19 mouse cellular contexts compared by ENCODE assay signal in the genomic region with DNA sequence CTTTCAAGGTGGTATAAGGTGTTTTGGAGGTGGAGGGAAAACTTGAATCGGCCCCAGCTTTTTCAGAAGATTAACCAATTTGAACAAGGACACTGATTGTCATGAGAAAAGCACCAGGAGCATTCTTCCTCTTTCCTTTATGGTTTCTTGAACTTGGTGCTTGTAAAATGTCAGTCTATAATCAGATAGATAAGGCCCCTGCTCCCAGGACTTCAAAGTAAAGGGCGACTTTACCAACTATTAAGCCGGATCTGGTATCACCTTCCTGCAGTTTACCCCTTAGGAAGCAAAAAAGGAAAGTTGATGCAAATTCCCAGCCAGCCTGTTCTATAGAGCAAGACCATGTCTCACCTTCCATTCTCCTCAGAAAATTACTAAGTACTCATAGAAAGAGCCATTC. TPM values are rescaled to one million over a fixed set of nuclear protein-coding genes. Genes with fewer than 3 reads are reported as not detected.
A peak's percentile ranks its signal among the peaks of the same experiment; 100 is the strongest.
DNase-seq lines count a peak whose midpoint lies in the region; ATAC-seq and TF ChIP-seq lines count a peak whose summit lies in the region.
"Had no signal": no experiment of that assay in that cellular context is flagged by ENCODE, and none has a peak within 500 bp of the region (broad histone marks: within the 10 kb centered on the region; RNA-seq: fewer than 3 reads in every experiment).

No protein-coding gene starts in this region.

- H3K36me3 ChIP-seq in heart, embryonic 13.5 days: no peaks in the 10 kb centered on the region
- H3K36me3 ChIP-seq in MEL (ENCODE audit: control insufficient read depth in 1 of 2, insufficient read depth in 2 of 2, low read length in 2 of 2): peaks cover 0 to 4% of the 10 kb centered on the region in 2 experiments; a peak in 3 of 4 replicates
- H3K36me3 ChIP-seq in neural tube, embryonic 15.5 days: no peaks in the 10 kb centered on the region
- H3K36me3 ChIP-seq: embryonic facial prominence, embryonic 10.5 days; hindbrain, embryonic 10.5 days had no signal

- H3K9ac ChIP-seq in heart, embryonic 13.5 days: peak overlapping the region; percentile 29; the same call in 1 of the 2 replicates
- no peak overlapping the region for H3K9ac ChIP-seq in MEL (ENCODE audit: control insufficient read depth, low read depth, low read length, poor library complexity, severe bottlenecking)
- H3K9ac ChIP-seq in neural tube, embryonic 15.5 days (replicated peaks): no peak overlapping the region
- H3K9ac ChIP-seq: forebrain, embryonic 13.5 days; forebrain, postnatal 0 days; hindbrain, embryonic 14.5 days had no signal

- no peak for ATAC-seq in heart, embryonic 13.5 days (ENCODE audit: extremely low read depth, insufficient number of reproducible peaks, low FRiP score, low TSS enrichment)
- no peak for ATAC-seq in neural tube, embryonic 15.5 days (ENCODE audit: low FRiP score)
- ATAC-seq: forebrain, embryonic 13.5 days; forebrain, postnatal 0 days; inflammation-experienced regulatory T-cells, adult 6 months had no signal

- TF ChIP-seq RAD21 in MEL (IDR thresholded peaks at IDR 0.05; ENCODE audit: low read depth, low read length): no peak

- intact Hi-C loops in heart, postnatal 14 days (cut with DNase I): no loop called here

- TF ChIP-seq CTCF in layer of hippocampus, adult 2 months (conservative IDR thresholded peaks at IDR 0.05): no peak
- TF ChIP-seq CTCF in MEL (IDR thresholded peaks at IDR 0.05 in 2 of 3, conservative IDR thresholded peaks at IDR 0.05 in 1 of 3; ENCODE audit: control insufficient read depth in 1 of 3, insufficient read depth in 1 of 3, low read depth in 2 of 3, low read length in 3 of 3, poor library complexity in 1 of 3, severe bottlenecking in 1 of 3): no peak

- no peaks in the 10 kb centered on the region for H3K9me3 ChIP-seq in heart, embryonic 13.5 days
- no peaks in the 10 kb centered on the region for H3K9me3 ChIP-seq in MEL (replicated peaks; ENCODE audit: insufficient read depth, low read length)
- no peaks in the 10 kb centered on the region for H3K9me3 ChIP-seq in neural tube, embryonic 15.5 days (replicated peaks)
- H3K9me3 ChIP-seq: embryonic facial prominence, embryonic 10.5 days; forebrain, embryonic 13.5 days; hindbrain, embryonic 10.5 days had no signal

- H3K27me3 ChIP-seq in heart, embryonic 13.5 days (replicated peaks): no peaks in the 10 kb centered on the region
- no peaks in the 10 kb centered on the region for H3K27me3 ChIP-seq in MEL (ENCODE audit: control insufficient read depth in 1 of 2, insufficient read depth in 2 of 2, low read length in 2 of 2)
- H3K27me3 ChIP-seq in neural tube, embryonic 15.5 days (replicated peaks): no peaks in the 10 kb centered on the region
- H3K27me3 ChIP-seq: forebrain, embryonic 13.5 days had no signal

- H3K79me2 ChIP-seq in MEL (ENCODE audit: control insufficient read depth, insufficient read depth, low read length, poor library complexity): peaks cover 2% of the 10 kb centered on the region; the same call in 1 of the 2 replicates

- peak in 1 of 2 experiments; percentile 30; a peak in 1 of 4 replicates for TF ChIP-seq EP300 in MEL (IDR thresholded peaks at IDR 0.05; ENCODE audit: low read depth in 1 of 2, low read length in 2 of 2)

- H3K4me3 ChIP-seq in heart, embryonic 13.5 days: no peak overlapping the region
- no peak overlapping the region for H3K4me3 ChIP-seq in layer of hippocampus, adult 2 months
- H3K4me3 ChIP-seq in MEL (ENCODE audit: control insufficient read depth in 1 of 2, insufficient read depth in 1 of 2, low read depth in 2 of 2, low read length in 2 of 2): no peak overlapping the region
- no peak overlapping the region for H3K4me3 ChIP-seq in neural tube, embryonic 15.5 days (replicated peaks)
- H3K4me3 ChIP-seq: embryonic facial prominence, embryonic 10.5 days; forebrain, embryonic 13.5 days; hindbrain, embryonic 10.5 days had no signal

- TF ChIP-seq POLR2A in MEL (IDR thresholded peaks at IDR 0.05; ENCODE audit: control insufficient read depth in 1 of 2, insufficient read depth in 1 of 2, low read depth in 1 of 2, low read length in 2 of 2, poor library complexity in 1 of 2): no peak

- peaks cover 56% of the 10 kb centered on the region for H3K4me1 ChIP-seq in heart, embryonic 13.5 days
- H3K4me1 ChIP-seq in MEL (ENCODE audit: control insufficient read depth in 1 of 2, insufficient read depth in 2 of 2, low read length in 2 of 2): peaks cover 3% of the 10 kb centered on the region in 2 experiments; a peak in 2 of 4 replicates
- peaks cover 19% of the 10 kb centered on the region for H3K4me1 ChIP-seq in neural tube, embryonic 15.5 days

- peak overlapping the region; percentile 10; the same call in 1 of the 2 replicates for H3K27ac ChIP-seq in heart, embryonic 13.5 days (replicated peaks)
- peak overlapping the region; percentile 21; the same call in 1 of the 2 replicates for H3K27ac ChIP-seq in layer of hippocampus, adult 2 months
- no peak overlapping the region for H3K27ac ChIP-seq in MEL (ENCODE audit: control insufficient read depth, low read depth, low read length)
- H3K27ac ChIP-seq in neural tube, embryonic 15.5 days (replicated peaks): 0 out of 2 replicates have a peak overlapping the region, but pooled peaks have one; percentile 33
- H3K27ac ChIP-seq: embryonic facial prominence, embryonic 10.5 days; forebrain, embryonic 13.5 days; hindbrain, embryonic 10.5 days; hindbrain, embryonic 14.5 days had no signal

- H3K4me2 ChIP-seq in heart, embryonic 13.5 days: no peak overlapping the region
- no peak overlapping the region for H3K4me2 ChIP-seq in neural tube, embryonic 15.5 days
- H3K4me2 ChIP-seq: forebrain, embryonic 13.5 days; hindbrain, embryonic 14.5 days had no signal

- 25% methylated on average over 3 of the region's 3 CpGs for WGBS in heart, embryonic 13.5 days
- WGBS in neural tube, embryonic 15.5 days: 51% methylated on average over 3 of the region's 3 CpGs

- DNase-seq in heart, postnatal 14 days: no peak
- DNase-seq in layer of hippocampus, adult 2 months (ENCODE audit: low spot score in 2 of 2): no peak
- no peak for DNase-seq in layer of hippocampus, adult 8-10 months (ENCODE audit: low spot score in 2 of 2)
- peak; percentile 20 for DNase-seq in MEL (ENCODE audit: low read depth, low spot score)
- DNase-seq in gastrocnemius, postnatal 10 days: no peak
- no peak for DNase-seq in yolk sac, embryonic 10.5 days (ENCODE audit: low spot score)
- DNase-seq: adrenal gland, adult 2 months; adrenal gland, postnatal 25 days; cerebellum, adult 2 months; cerebellum, postnatal 10 days; forebrain, postnatal 0 days; gastrocnemius, postnatal 25 days had no signal

TF ChIP-seq in MEL, 35 proteins besides CTCF, POLR2A, EP300 and RAD21:
- TF ChIP-seq USF2 (IDR thresholded peaks at IDR 0.05; ENCODE audit: borderline replicate concordance in 1 of 2, insufficient read depth in 1 of 2, low read depth in 1 of 2, low read length in 2 of 2) (no peak), GATA1 (IDR thresholded peaks at IDR 0.05; ENCODE audit: low read depth, low read length) (peak; percentile 38), TAL1 (IDR thresholded peaks at IDR 0.05; ENCODE audit: low read length) (no peak), BHLHE40 (IDR thresholded peaks at IDR 0.05; ENCODE audit: borderline replicate concordance, low read depth, low read length) (no peak)
TF ChIP-seq in MEL: peak in this region for 1.

RNA-seq across cellular contexts. Expression of a gene that starts 21.9 kb away (rescaled TPM):
- 3.9 and 4.6 TPM in 2 replicates for polyA plus RNA-seq in heart, embryonic 13.5 days (2015; fragmentation: Nextera tagmentation; extraction: Ambion mirVana)
- 10 to 100 TPM; 19.7 TPM for total RNA-seq in heart, postnatal 14 days (2021)
- 10 to 100 TPM; 82.6 to 87.3 TPM for total RNA-seq in layer of hippocampus, adult 2 months (2021)
- total RNA-seq in layer of hippocampus, adult 8-10 months (2022): 10 to 100 TPM; 83.4 to 88.2 (median 87.7) TPM
- total RNA-seq in MEL (2012; rRNA removed): 5.0 and 5.8 TPM in 2 replicates
- 1 to 10 TPM in 1 of 2 experiments, not detected in 1; 9.4 TPM for polyA plus RNA-seq in MEL (2012; ENCODE audit: insufficient read depth in 1 of 2, insufficient read length in 2 of 2, low read depth in 1 of 2, low replicate concordance in 2 of 2, missing spikeins in 1 of 2)
- polyA plus RNA-seq in neural tube, embryonic 15.5 days (2015; fragmentation: Nextera tagmentation; extraction: Ambion mirVana): 7.5 and 7.8 TPM in 2 replicates
- 10 to 100 TPM in 1 of 2 experiments, 1 to 10 TPM in 1; 9.1 to 11.0 TPM for total RNA-seq in gastrocnemius, postnatal 10 days (2021)

Comparison
In these comparisons a context has a peak if more than half of its experiments do, and no peak if none do; other contexts are left out.
1. RNA of a gene that starts 21.9 kb away (total RNA-seq): 83.4 to 88.2 TPM in layer of hippocampus, adult 8-10 months and 82.6 to 87.3 TPM in layer of hippocampus, adult 2 months; 19.7 TPM in heart, postnatal 14 days, 9.1 to 11.0 TPM in gastrocnemius, postnatal 10 days and 5.0 to 5.8 TPM in MEL; every median in the first group is over 4 times any median in the second.